Mouse (Mus musculus) C2C12 (cell line): Measurements from ENCODE around the gene Mon2.
A peak's percentile ranks its signal among the peaks of the same experiment; 100 is the strongest.

ENCODE experiments used
- CEBPB ChIP-seq: IDR thresholded peaks from one replicate; pipeline ENCODE4 v1.6.1; 2011; ENCODE audit warnings: low read depth, mild to moderate bottlenecking, control low read depth, moderate library complexity
- CTCF ChIP-seq: IDR thresholded peaks from one replicate; pipeline ENCODE4 v1.5.1; 2011; ENCODE audit not compliant: control insufficient read depth, insufficient read depth, insufficient read length
- FOSL1 ChIP-seq: IDR thresholded peaks from one replicate; pipeline ENCODE4 v1.8.0; 2011; ENCODE audit warnings: mild to moderate bottlenecking, low read length; ENCODE audit not compliant: poor library complexity, insufficient read depth, severe bottlenecking
- MAX ChIP-seq: IDR thresholded peaks from one replicate; pipeline ENCODE4 v1.6.1; 2011; ENCODE audit warnings: mild to moderate bottlenecking, control low read depth
- MYOD1 ChIP-seq: IDR thresholded peaks from one replicate; pipeline ENCODE4 v1.6.1; 2011; ENCODE audit warnings: low read depth; ENCODE audit not compliant: control insufficient read depth, insufficient read length
- MYOG ChIP-seq: IDR thresholded peaks from one replicate; pipeline ENCODE4 v1.6.1; 2011; ENCODE audit not compliant: control insufficient read depth, insufficient read length; ENCODE audit errors: extremely low read depth
- USF1 ChIP-seq: IDR thresholded peaks from one replicate; pipeline ENCODE4 v1.6.1; 2011; ENCODE audit warnings: low read depth, mild to moderate bottlenecking, control low read depth, moderate library complexity

GRCm38 (mm10) chr10:123089425-123089930 is 13.2 kb upstream of the Mon2 start:
- TF ChIP-seq CTCF (no peak), CEBPB (no peak), MAX (no peak), FOSL1 (no peak), USF1 (peak; percentile 17), MYOD1 (no peak), MYOG (no peak)
